Mouse (Mus musculus) small intestine, adult 2 months (tissue): ENCODE measurements around the gene Wdr77. TPM values are rescaled to one million over a fixed set of nuclear protein-coding genes. Genes with fewer than 3 reads are reported as not detected.
A peak's percentile ranks its signal among the peaks of the same experiment; 100 is the strongest.

Experiments used
- H3K27ac ChIP-seq: fragments of 200-500 bp; 2 replicates; pipeline ENCODE4 v1.5.1; 2012; ENCODE audit warnings: low read depth, low read length, control low read depth, inconsistent platforms; ENCODE audit not compliant: insufficient read depth
- H3K27me3 ChIP-seq: fragments of 200-500 bp; 2 replicates; pipeline ENCODE4 v1.6.1; 2012; ENCODE audit warnings: mild to moderate bottlenecking, moderate library complexity, low read length, inconsistent platforms; ENCODE audit not compliant: control insufficient read depth, insufficient read depth
- H3K36me3 ChIP-seq: fragments of 200-500 bp; 2 replicates; pipeline ENCODE4 v1.6.1; 2012; ENCODE audit warnings: mild to moderate bottlenecking, low read length, control low read depth, inconsistent platforms; ENCODE audit not compliant: control insufficient read depth, insufficient read depth
- H3K4me1 ChIP-seq: fragments of 200-500 bp; 2 replicates; pipeline ENCODE4 v1.6.1; 2012; ENCODE audit warnings: low read length, inconsistent platforms, mixed read lengths; ENCODE audit not compliant: control insufficient read depth, insufficient read depth, insufficient read length
- H3K4me3 ChIP-seq: fragments of 200-500 bp; 2 replicates; pipeline ENCODE4 v1.5.1; 2012; ENCODE audit warnings: low read depth, mild to moderate bottlenecking, control low read depth, inconsistent platforms, low read length, moderate library complexity
- CTCF ChIP-seq: fragments of 200-500 bp; IDR thresholded peaks from 2 replicates; pipeline ENCODE4 v1.5.1; 2012; ENCODE audit warnings: low read depth, mild to moderate bottlenecking, control low read depth, inconsistent platforms, low read length, moderate library complexity, mixed read lengths; ENCODE audit not compliant: insufficient replicate concordance, insufficient read length; ENCODE audit errors: extremely low read depth
- POLR2A ChIP-seq: fragments of 200-500 bp; IDR thresholded peaks from 2 replicates; pipeline ENCODE4 v1.6.1; 2012; ENCODE audit warnings: low read depth, mild to moderate bottlenecking, control low read depth, inconsistent platforms, low read length, moderate library complexity
- WGBS: fragments of 180-500 bp; shearing (Covaris S2); methylation state at CpG from one replicate; pipeline ENCODE4 v1.1.7; 2018; 5-methylcytosine and 5-hydroxymethylcytosine counted together
- polyA plus RNA-seq: library from polyadenylated mRNA; depleted of rRNA; stranded (reverse); fragments of >200 nt; gene quantifications from 2 replicates; pipeline ENCODE4 v1.2.3, GENCODE M21; 2012

The Wdr77 gene
- polyA plus RNA-seq, 1 experiment, result 9.5 TPM

DNA sequence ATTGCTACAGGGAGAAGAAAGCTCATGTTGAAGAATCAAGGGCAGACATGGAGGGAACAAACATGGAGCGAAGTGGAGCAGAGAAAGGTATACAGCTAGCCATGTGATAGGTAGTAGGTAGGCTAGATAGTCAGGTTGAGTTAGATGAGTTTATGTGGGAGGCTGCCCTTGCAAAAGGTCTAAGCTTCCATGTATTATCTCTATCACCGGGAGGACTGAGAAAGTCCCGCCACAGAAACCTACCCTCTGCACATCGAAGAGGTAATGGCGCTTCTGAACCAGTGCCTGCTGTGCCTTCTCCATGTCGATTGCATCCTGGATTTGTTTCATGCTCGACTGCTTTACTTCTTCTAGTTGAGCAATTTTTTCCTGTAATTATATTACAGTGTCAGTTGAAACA, 7.8 kb upstream of the Wdr77 start:
- 94% methylated on average over 7 of the region's 7 CpGs for WGBS
- Histone ChIP-seq H3K4me3 (no peak overlapping the region), H3K27ac (no peak overlapping the region), H3K4me1 (no peaks in the 10 kb centered on the region), H3K27me3 (no peaks in the 10 kb centered on the region), H3K36me3 (peaks cover 59% of the 10 kb centered on the region)
- TF ChIP-seq CTCF, result no peak
- no peak for TF ChIP-seq POLR2A

DNA sequence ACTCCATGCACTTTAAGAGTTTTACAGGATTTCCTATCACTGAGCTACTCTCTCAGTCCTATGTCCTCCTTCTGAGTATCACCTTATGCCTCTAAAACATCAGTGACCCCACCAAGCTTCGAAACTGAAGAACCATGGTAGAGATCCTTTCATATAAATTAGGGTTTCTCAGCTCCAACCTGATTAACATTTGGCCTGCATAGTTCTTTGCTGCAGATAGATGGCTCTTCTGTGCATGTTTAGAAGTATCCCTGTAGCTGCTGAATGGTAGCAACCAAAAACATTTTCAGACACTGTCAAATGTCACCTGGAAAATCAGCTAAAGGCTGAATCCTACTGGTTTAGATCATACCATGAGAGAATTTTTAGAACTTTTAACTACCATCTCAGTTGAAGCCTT, 1.9 kb upstream of the Wdr77 start:
- no peak overlapping the region for H3K4me3 ChIP-seq

DNA sequence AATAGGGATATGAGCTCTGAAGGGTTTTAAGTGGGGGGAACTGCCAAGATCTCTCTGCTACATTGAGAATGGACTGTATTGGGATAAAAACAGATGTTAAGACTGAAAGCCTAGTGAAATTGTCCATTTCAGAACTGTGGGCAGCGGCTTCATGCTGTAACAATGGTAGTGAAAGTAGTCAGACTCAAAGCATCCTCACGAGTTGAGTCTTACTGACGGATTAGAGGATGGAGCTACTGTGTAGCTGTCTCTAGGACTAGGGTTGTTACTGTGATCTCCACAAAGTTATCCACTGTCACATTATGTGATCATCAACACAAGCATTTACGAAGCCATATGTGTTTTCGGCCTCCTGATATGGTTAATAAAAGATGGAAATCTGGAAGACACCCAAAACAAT, 965 bp upstream of the Wdr77 start:
- H3K4me1 ChIP-seq, result peaks cover 7% of the 10 kb centered on the region; the same call in 1 of the 2 replicates
- peak overlapping the region; percentile 89; the same call in 1 of the 2 replicates for H3K4me3 ChIP-seq
- 17% methylated on average over 5 of the region's 5 CpGs for WGBS
- no peak overlapping the region; the same call in 1 of the 2 replicates for H3K27ac ChIP-seq
- TF ChIP-seq POLR2A (no peak), CTCF (no peak)
- H3K27me3 ChIP-seq, result no peaks in the 10 kb centered on the region
- peaks cover 19% of the 10 kb centered on the region for H3K36me3 ChIP-seq

More for the DNA sequence above, 1.9 kb upstream of the Wdr77 start:
- WGBS, result 78% methylated on average over 1 of the region's 1 CpGs
- no peak overlapping the region for H3K27ac ChIP-seq
- TF ChIP-seq POLR2A (no peak), CTCF (no peak)
- H3K27me3 ChIP-seq, result no peaks in the 10 kb centered on the region
- peaks cover 7% of the 10 kb centered on the region; the same call in 1 of the 2 replicates for H3K4me1 ChIP-seq
- H3K36me3 ChIP-seq, result peaks cover 20% of the 10 kb centered on the region

GRCm38 (mm10) chr3:105959585-105959984, 416 bp downstream of the Wdr77 start:
- Histone ChIP-seq H3K36me3 (peaks cover 17% of the 10 kb centered on the region), H3K4me1 (peaks cover 7% of the 10 kb centered on the region; the same call in 1 of the 2 replicates), H3K27me3 (no peaks in the 10 kb centered on the region), H3K4me3 (peak overlapping the region; percentile 89), H3K27ac (no peak overlapping the region)
- TF ChIP-seq CTCF (0 out of 2 replicates have a peak, but pooled peaks have one; percentile 3), POLR2A (no peak)
- WGBS, result under 1% methylated on average over 26 of the region's 26 CpGs

DNA sequence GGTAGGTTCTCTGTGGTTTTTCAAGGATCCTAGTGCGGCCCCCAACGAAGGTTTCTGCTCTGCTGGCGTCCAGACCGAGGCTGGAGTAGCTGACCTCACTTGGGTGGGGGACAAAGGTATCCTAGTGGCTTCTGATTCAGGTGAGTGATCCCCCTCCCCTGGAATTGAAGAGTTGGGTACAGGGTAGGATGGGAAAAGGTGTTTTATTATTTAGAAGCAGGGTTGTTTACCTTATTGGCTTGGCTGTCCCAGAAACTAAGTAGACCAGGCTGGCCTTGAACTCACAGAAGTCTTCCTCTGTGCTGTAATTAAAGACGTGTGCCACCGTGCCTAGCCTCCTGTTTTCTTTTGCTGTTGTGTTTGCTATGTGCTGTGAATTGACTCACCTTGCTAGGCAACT, 830 bp downstream of the Wdr77 start, which contains the start of gene Atp5f1:
Atp5f1 (minus strand) TSS at position 101 of the 400 bp plus-strand sequence.
- TF ChIP-seq POLR2A (no peak), CTCF (no peak)
- Histone ChIP-seq H3K27ac (peak within 1 kb of the TSS; percentile 95), H3K4me1 (peaks cover 7% of the 10 kb centered on the region; the same call in 1 of the 2 replicates), H3K36me3 (peaks cover 17% of the 10 kb centered on the region), H3K4me3 (peak within 1 kb of the TSS; percentile 89), H3K27me3 (no peaks in the 10 kb centered on the region)
- WGBS, result 4% methylated on average over 6 of the region's 6 CpGs

DNA sequence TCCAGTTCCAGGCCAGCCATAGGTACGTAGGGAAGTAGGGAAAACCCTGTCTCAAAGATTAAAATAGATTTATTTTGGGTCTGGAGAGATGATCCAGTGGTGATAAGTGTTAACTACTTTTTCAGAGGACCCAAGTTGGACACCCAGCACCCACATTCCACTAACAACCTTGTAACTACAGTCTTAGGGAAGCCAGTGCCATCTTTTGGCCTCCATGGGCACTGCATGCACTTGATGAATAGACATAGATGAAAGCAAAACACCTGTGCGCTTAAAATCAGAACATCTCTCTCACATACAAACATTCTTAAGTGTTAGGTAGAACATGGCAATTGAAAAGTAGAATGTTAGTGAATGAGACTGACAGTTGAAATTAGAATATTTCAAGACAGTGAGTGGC, 1.5 kb downstream of the Wdr77 start:
- peaks cover 24% of the 10 kb centered on the region for H3K36me3 ChIP-seq
- TF ChIP-seq CTCF, result no peak
- no peak for TF ChIP-seq POLR2A
- peaks cover 7% of the 10 kb centered on the region; the same call in 1 of the 2 replicates for H3K4me1 ChIP-seq
- no peaks in the 10 kb centered on the region for H3K27me3 ChIP-seq
- H3K27ac ChIP-seq, result no peak overlapping the region
- WGBS, result 90% methylated on average over 2 of the region's 2 CpGs
- H3K4me3 ChIP-seq, result no peak overlapping the region

DNA sequence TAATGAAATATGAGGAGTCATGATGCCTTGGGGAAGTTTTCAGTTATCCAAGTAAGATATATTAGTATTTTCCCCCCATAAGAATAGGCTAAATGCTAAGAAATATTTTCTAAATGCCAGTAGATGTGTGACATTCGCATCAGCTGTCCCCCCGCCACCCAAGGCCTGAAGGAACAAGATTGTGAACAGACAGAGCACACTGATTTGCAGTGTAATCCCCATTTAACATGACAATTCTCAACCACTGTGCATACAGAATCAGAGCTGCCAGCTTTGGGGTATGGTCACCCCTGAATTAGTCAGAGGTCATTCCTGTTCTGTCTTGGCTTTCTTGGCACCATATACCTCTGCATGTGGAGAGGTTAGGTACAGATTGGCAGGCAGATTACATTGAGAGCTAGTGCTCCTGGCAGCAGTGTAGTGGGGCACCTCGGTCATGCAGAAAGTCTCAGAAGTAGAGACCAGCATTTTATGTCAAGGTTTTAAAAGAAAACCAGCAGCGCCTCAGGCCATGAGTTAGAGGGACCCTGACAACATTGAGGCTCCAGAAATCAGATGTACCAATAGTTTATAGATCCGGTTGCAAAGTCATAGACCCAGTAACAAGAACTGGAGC, 12.8 kb downstream of the Wdr77 start:
- 85% methylated on average over 5 of the region's 5 CpGs for WGBS
- Histone ChIP-seq H3K4me1 (no peaks in the 10 kb centered on the region), H3K27me3 (no peaks in the 10 kb centered on the region), H3K36me3 (peaks cover 17% of the 10 kb centered on the region), H3K4me3 (no peak overlapping the region), H3K27ac (no peak overlapping the region)
- TF ChIP-seq CTCF (no peak), POLR2A (no peak)
